Mouse (Mus musculus) pancreas, adult 10 weeks (tissue): ENCODE measurements around the gene Ccdc190. TPM values are rescaled to one million over a fixed set of nuclear protein-coding genes. Genes with fewer than 3 reads are reported as not detected.

ENCODE experiments used
- polyA plus RNA-seq: library from polyadenylated mRNA; stranded (reverse); fragments of 350-450 nt; fragmentation: Illumina TruSeq; extraction: RNeasy Lipid Tissue Mini Kit (QIAGEN cat#74804); gene quantifications from one replicate; pipeline ENCODE4 v1.2.3, GENCODE M21; 2015; ENCODE audit warnings: low read depth, low replicate concordance; ENCODE audit not compliant: insufficient read depth

Gene Ccdc190
- polyA plus RNA-seq, result not detected

GRCm38 (mm10) chr1:169928454-169928971, at the start of gene Ccdc190:
TSS of gene Ccdc190 (plus strand) at chr1:169928648.

GRCm38 (mm10) chr1:169968792-169969515, 40.5 kb downstream of the Ccdc190 start, which contains the start of gene Hsd17b7:
TSS of gene Hsd17b7 (minus strand) at chr1:169969241.

Other genes with a start within 250 kb of the Ccdc190 start
- gene Rgs4, start 181.0 kb upstream of the Ccdc190 start, polyA plus RNA-seq, result 5.8 TPM
- gene Hsd17b7, start 40.6 kb downstream of the Ccdc190 start, polyA plus RNA-seq, result 0.61 TPM
- gene Ddr2, start 182.1 kb downstream of the Ccdc190 start, polyA plus RNA-seq, result 12.8 TPM
- 24.4 TPM for gene Uap1, start 246.3 kb downstream of the Ccdc190 start, polyA plus RNA-seq